Mouse (Mus musculus): ENCODE data around the gene Zeb2.

GRCm38 (mm10) chr2:44955506-44955905 is 161.7 kb downstream of the Zeb2 start:
- TF ChIP-seq CTCF (IDR thresholded peaks at IDR 0.05; ENCODE audit: control insufficient read depth, insufficient read depth, low read length) (no peak), POLR2A (IDR thresholded peaks at IDR 0.05; ENCODE audit: borderline replicate concordance, control insufficient read depth, low read depth, low read length) (no peak)
